Comparison of ENCODE assay signal across 11 mouse cellular contexts in genomic region chr4:134483696-134484095, GRCm38 (mm10). TPM values are rescaled to one million over a fixed set of nuclear protein-coding genes. Genes with fewer than 3 reads are reported as not detected.
DNase-seq lines count a peak whose midpoint lies in the region; ATAC-seq and TF ChIP-seq lines count a peak whose summit lies in the region.
"Had no signal": no experiment of that assay in that cellular context is flagged by ENCODE, and none has a peak within 500 bp of the region (broad histone marks: within the 10 kb centered on the region; RNA-seq: fewer than 3 reads in every experiment).

No protein-coding gene starts in this region.

- no peaks in the 10 kb centered on the region for H3K27me3 ChIP-seq in hindbrain, postnatal 0 days (ENCODE audit: insufficient read depth, low read length)
- H3K27me3 ChIP-seq in hindbrain, embryonic 12.5 days = peaks cover 3% of the 10 kb centered on the region; the same call in 1 of the 2 replicates
- H3K27me3 ChIP-seq in hindbrain, embryonic 10.5 days (ENCODE audit: insufficient read depth, poor library complexity, severe bottlenecking) = peaks cover 11% of the 10 kb centered on the region; the same call in 1 of the 2 replicates

- H3K9me3 ChIP-seq in hindbrain, postnatal 0 days (ENCODE audit: low read length) = no peaks in the 10 kb centered on the region
- H3K9me3 ChIP-seq in hindbrain, embryonic 12.5 days (replicated peaks) = no peaks in the 10 kb centered on the region
- H3K9me3 ChIP-seq in hindbrain, embryonic 10.5 days = no peaks in the 10 kb centered on the region

- H3K36me3 ChIP-seq in hindbrain, postnatal 0 days (ENCODE audit: insufficient read depth, low read length) = no peaks in the 10 kb centered on the region
- H3K36me3 ChIP-seq in hindbrain, embryonic 12.5 days = no peaks in the 10 kb centered on the region
- no peaks in the 10 kb centered on the region for H3K36me3 ChIP-seq in hindbrain, embryonic 10.5 days

- no peak overlapping the region for H3K27ac ChIP-seq in hindbrain, postnatal 0 days
- no peak overlapping the region for H3K27ac ChIP-seq in hindbrain, embryonic 12.5 days
- no peak overlapping the region for H3K27ac ChIP-seq in hindbrain, embryonic 10.5 days
- H3K27ac ChIP-seq: liver, embryonic 14.5 days had no signal

- no peak overlapping the region for H3K9ac ChIP-seq in hindbrain, postnatal 0 days (replicated peaks; ENCODE audit: low read length)
- H3K9ac ChIP-seq in hindbrain, embryonic 12.5 days = no peak overlapping the region
- H3K9ac ChIP-seq: liver, embryonic 14.5 days had no signal

- no peaks in the 10 kb centered on the region for H3K4me1 ChIP-seq in hindbrain, postnatal 0 days (ENCODE audit: insufficient read depth, low read length)
- no peaks in the 10 kb centered on the region for H3K4me1 ChIP-seq in hindbrain, embryonic 12.5 days
- 0 out of 2 replicates have a peak, but pooled peaks cover 5% of the 10 kb centered on the region for H3K4me1 ChIP-seq in hindbrain, embryonic 10.5 days (replicated peaks)

- WGBS in hindbrain, postnatal 0 days = 22% methylated on average over 6 of the region's 6 CpGs
- WGBS in hindbrain, embryonic 12.5 days = 53% methylated on average over 6 of the region's 6 CpGs
- 53% methylated on average over 6 of the region's 6 CpGs for WGBS in hindbrain, embryonic 10.5 days

- H3K4me2 ChIP-seq in hindbrain, postnatal 0 days (ENCODE audit: low read depth, low read length) = no peak overlapping the region
- H3K4me2 ChIP-seq in hindbrain, embryonic 12.5 days (replicated peaks) = no peak overlapping the region

- H3K4me3 ChIP-seq in hindbrain, postnatal 0 days (ENCODE audit: low read length) = no peak overlapping the region
- no peak overlapping the region for H3K4me3 ChIP-seq in hindbrain, embryonic 12.5 days
- H3K4me3 ChIP-seq in hindbrain, embryonic 10.5 days = no peak overlapping the region

- peak; percentile 42 for DNase-seq in hindbrain, postnatal 0 days (ENCODE audit: low spot score)
- DNase-seq in CD4-positive helper T cell, adult 2 months (ENCODE audit: low read depth, low spot score) = peak; percentile 60
- peak; percentile 48 for DNase-seq in MN1 (ENCODE audit: low spot score)
- DNase-seq in cerebellum, postnatal 36 days = peak; percentile 87
- DNase-seq in urinary bladder, adult 18-20 months (ENCODE audit: low spot score in 2 of 2) = no peak
- DNase-seq in hindbrain, embryonic 10.5 days (ENCODE audit: low spot score) = no peak
- DNase-seq: heart, adult 18-20 months had no signal

- no peak for TF ChIP-seq CTCF in hindbrain, postnatal 0 days (IDR thresholded peaks at IDR 0.05; ENCODE audit: low read depth)

- no peak for ATAC-seq in hindbrain, postnatal 0 days
- ATAC-seq in hindbrain, embryonic 12.5 days (ENCODE audit: low FRiP score) = no peak
- ATAC-seq in erythroblast, adult 5-6 weeks (replicated peaks; ENCODE audit: low FRiP score, poor library complexity, severe bottlenecking) = no peak
- ATAC-seq: intestine, postnatal 0 days had no signal

RNA-seq across cellular contexts. Expression of gene Paqr7, which starts 12.8 kb away (rescaled TPM):
- total RNA-seq in hindbrain, postnatal 0 days (2014; rRNA removed) = 121 and 142 TPM in 2 replicates
- polyA plus RNA-seq in hindbrain, postnatal 0 days (2015; fragmentation: Nextera tagmentation; extraction: Ambion mirVana) = 41.1 and 43.5 TPM in 2 replicates
- 9.7 and 9.8 TPM in 2 replicates for polyA plus RNA-seq in hindbrain, embryonic 12.5 days (2016; fragmentation: Nextera tagmentation; extraction: Ambion mirVana)
- total RNA-seq in erythroblast, adult 5-6 weeks (2015; ENCODE audit: low replicate concordance) = 1.7 and 4.4 TPM in 2 replicates
- 2.1 and 7.8 TPM in 2 replicates for total RNA-seq in erythroblast, adult 5-6 weeks (2017; ENCODE audit: low replicate concordance)
- polyA plus RNA-seq in hindbrain, embryonic 10.5 days (2016; fragmentation: Nextera tagmentation; extraction: Ambion mirVana) = 3.1 and 4.3 TPM in 2 replicates

RNA-seq across cellular contexts. Expression of gene Stmn1, which starts 15.6 kb away (rescaled TPM):
- total RNA-seq in hindbrain, postnatal 0 days (2014; rRNA removed) = 667 and 752 TPM in 2 replicates
- polyA plus RNA-seq in hindbrain, postnatal 0 days (2015; fragmentation: Nextera tagmentation; extraction: Ambion mirVana) = 4,115 and 4,307 TPM in 2 replicates
- polyA plus RNA-seq in hindbrain, embryonic 12.5 days (2016; fragmentation: Nextera tagmentation; extraction: Ambion mirVana) = 4,582 and 4,772 TPM in 2 replicates
- 207 and 212 TPM in 2 replicates for total RNA-seq in erythroblast, adult 5-6 weeks (2015; ENCODE audit: low replicate concordance)
- total RNA-seq in erythroblast, adult 5-6 weeks (2017; ENCODE audit: low replicate concordance) = 201 and 236 TPM in 2 replicates
- polyA plus RNA-seq in hindbrain, embryonic 10.5 days (2016; fragmentation: Nextera tagmentation; extraction: Ambion mirVana) = 2,849 and 3,914 TPM in 2 replicates

RNA-seq across cellular contexts. Expression of gene Aunip, which starts 27.1 kb away (rescaled TPM):
- total RNA-seq in hindbrain, postnatal 0 days (2014; rRNA removed) = 2.2 and 2.7 TPM in 2 replicates
- polyA plus RNA-seq in hindbrain, postnatal 0 days (2015; fragmentation: Nextera tagmentation; extraction: Ambion mirVana) = 2.2 and 2.6 TPM in 2 replicates
- polyA plus RNA-seq in hindbrain, embryonic 12.5 days (2016; fragmentation: Nextera tagmentation; extraction: Ambion mirVana) = 6.3 and 7.6 TPM in 2 replicates
- total RNA-seq in erythroblast, adult 5-6 weeks (2015; ENCODE audit: low replicate concordance) = 4.0 and 7.3 TPM in 2 replicates
- 6.8 and 8.4 TPM in 2 replicates for total RNA-seq in erythroblast, adult 5-6 weeks (2017; ENCODE audit: low replicate concordance)
- polyA plus RNA-seq in hindbrain, embryonic 10.5 days (2016; fragmentation: Nextera tagmentation; extraction: Ambion mirVana) = 19.3 and 25.9 TPM in 2 replicates

RNA-seq across cellular contexts. Expression of gene Mtfr1l, which starts 51.5 kb away (rescaled TPM):
- 133 and 146 TPM in 2 replicates for total RNA-seq in hindbrain, postnatal 0 days (2014; rRNA removed)
- polyA plus RNA-seq in hindbrain, postnatal 0 days (2015; fragmentation: Nextera tagmentation; extraction: Ambion mirVana) = 177 and 182 TPM in 2 replicates
- polyA plus RNA-seq in hindbrain, embryonic 12.5 days (2016; fragmentation: Nextera tagmentation; extraction: Ambion mirVana) = 137 and 140 TPM in 2 replicates
- 7.9 and 20.3 TPM in 2 replicates for total RNA-seq in erythroblast, adult 5-6 weeks (2015; ENCODE audit: low replicate concordance)
- total RNA-seq in erythroblast, adult 5-6 weeks (2017; ENCODE audit: low replicate concordance) = 7.9 and 8.3 TPM in 2 replicates
- polyA plus RNA-seq in hindbrain, embryonic 10.5 days (2016; fragmentation: Nextera tagmentation; extraction: Ambion mirVana) = 115 and 125 TPM in 2 replicates

Comparison
In these comparisons a context has a peak if more than half of its experiments do, and no peak if none do; other contexts are left out.
1. DNase-seq: peak in hindbrain, postnatal 0 days (single experiment), CD4-positive helper T cell, adult 2 months (single experiment), MN1 (single experiment) and cerebellum, postnatal 36 days (2 of 2); none in urinary bladder, adult 18-20 months (0 of 2) and hindbrain, embryonic 10.5 days (single experiment).